Mouse (Mus musculus) CD4-positive naive resting alpha-beta T cell, adult 76 days (primary cell): ENCODE data around the gene Zcchc12. TPM values are rescaled to one million over a fixed set of nuclear protein-coding genes. Genes with fewer than 3 reads are reported as not detected.

ENCODE experiments used
- total RNA-seq: library from RNA; stranded (reverse); gene quantifications from one replicate; pipeline ENCODE4 v1.2.4, GENCODE M21; 2023

Gene Zcchc12
- total RNA-seq = 1.9 TPM

GRCm38 (mm10) chrX:36195736-36196525 is at the start of gene Zcchc12:
Gene Zcchc12, plus strand, starts transcription at chrX:36195904.

Other genes with a start within 250 kb of the Zcchc12 start
- 0.44 TPM for gene Il13ra1, start 83.8 kb upstream of the Zcchc12 start, total RNA-seq
- gene Lonrf3, start 132.4 kb downstream of the Zcchc12 start, total RNA-seq = 2.1 TPM
- not detected for gene Gm6268, start 205.4 kb downstream of the Zcchc12 start, total RNA-seq